Mouse (Mus musculus) fibroblast of lung, adult 2 months (primary cell): ENCODE data around the gene Fam107b.

Experiments
- DNase-seq: peaks from one replicate; pipeline ENCODE4 v3.0.0-alpha.2; 2011; ENCODE audit warnings: low read depth

The Fam107b gene

DNA sequence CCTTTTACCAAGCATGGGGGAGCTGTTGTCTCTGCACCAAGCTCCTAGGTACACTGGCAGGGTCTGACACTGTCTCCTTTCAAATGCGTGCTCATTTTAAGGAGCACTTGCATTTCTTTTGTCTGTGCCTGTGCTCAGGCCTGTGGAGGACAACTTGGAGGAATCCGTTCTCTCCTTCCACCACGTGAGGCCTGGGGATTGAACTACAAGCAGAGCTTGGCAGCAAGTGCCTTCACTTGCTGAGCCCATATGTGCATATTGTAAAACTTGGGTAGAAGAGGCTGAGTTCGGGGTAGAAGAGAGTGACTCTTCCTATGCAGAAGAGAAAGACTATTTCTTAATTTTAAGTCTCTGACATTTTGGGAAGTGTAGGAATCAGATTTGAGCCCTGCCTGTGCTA lies 202.8 kb downstream of the Fam107b start:
- DNase-seq, result no peak

DNA sequence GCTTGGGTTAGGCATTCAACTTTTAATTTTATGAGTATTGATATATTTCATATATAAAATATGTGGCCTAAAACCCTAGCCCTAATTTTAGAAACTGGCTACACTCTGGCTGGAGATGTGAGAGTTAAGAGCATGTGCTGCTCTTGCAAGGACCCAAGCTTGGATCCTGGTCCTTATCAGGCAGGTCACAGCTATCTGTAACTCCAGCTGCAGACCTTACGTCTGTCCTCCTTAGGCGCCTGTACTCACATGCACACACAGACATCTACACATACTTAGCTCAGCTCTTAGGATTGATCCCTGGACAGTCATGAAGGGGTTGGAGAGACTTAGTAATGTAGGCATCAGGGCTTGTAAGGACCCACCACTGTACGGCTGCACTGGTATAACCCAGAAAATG lies 205.3 kb downstream of the Fam107b start:
- DNase-seq, result no peak

DNA sequence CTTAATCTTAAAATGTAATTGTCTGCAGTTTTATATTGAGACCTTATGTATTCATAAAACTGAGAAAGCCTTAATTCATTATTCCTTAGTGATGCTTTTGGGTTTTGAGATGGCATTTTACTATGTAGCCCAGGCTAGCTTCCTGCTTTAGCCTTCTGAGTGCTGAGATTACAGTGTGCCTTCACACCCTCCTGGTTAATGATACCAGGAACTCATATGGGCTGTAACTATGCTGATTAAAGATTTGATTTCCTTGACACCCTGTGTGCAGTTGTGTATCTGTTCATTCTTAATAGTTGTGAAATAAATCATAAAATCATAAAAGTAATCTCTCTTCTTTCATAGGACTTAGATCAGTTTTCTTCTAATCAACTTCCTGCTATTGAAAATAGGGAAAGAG lies 205.8 kb downstream of the Fam107b start:
- DNase-seq, result no peak

DNA sequence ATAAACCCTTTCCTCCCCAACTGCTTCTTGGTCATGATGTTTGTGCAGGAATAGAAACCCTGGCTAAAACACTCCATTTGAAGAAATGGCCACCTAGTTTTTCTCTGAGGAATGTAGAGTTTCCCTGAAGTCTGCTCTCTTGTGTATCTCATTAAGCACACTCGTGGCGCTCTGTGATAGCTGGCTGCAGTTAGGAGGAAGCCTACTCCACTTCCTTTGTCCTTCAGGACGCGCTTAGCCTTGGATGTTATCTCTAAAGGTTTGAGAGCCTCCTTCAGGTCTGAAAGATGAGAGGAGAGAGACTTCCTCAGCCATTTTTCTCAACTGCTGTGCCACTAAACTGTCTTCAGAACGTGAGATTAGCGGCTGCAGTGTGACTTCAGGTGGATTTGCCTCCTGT lies 207.4 kb downstream of the Fam107b start:
- DNase-seq, result no peak

DNA sequence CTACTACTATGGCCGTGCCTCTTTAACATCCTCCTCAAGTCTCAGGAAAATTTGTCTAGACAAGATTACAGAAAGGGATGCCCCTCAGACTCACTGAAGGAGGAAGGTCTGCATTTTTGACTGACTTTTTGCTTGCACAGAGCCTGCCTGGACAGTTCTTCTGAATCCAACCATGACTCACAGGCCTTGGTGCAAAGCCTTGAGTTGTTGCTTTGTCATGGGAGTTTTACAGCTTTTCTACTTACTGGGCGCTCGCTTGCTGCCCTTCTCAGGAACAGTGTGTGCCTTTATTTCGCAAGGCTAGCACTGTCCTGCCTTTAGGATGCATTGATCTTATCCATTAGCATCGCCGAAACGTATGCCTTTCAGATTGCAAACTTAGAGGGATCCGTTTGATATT lies 215.3 kb downstream of the Fam107b start:
- DNase-seq, result no peak

DNA sequence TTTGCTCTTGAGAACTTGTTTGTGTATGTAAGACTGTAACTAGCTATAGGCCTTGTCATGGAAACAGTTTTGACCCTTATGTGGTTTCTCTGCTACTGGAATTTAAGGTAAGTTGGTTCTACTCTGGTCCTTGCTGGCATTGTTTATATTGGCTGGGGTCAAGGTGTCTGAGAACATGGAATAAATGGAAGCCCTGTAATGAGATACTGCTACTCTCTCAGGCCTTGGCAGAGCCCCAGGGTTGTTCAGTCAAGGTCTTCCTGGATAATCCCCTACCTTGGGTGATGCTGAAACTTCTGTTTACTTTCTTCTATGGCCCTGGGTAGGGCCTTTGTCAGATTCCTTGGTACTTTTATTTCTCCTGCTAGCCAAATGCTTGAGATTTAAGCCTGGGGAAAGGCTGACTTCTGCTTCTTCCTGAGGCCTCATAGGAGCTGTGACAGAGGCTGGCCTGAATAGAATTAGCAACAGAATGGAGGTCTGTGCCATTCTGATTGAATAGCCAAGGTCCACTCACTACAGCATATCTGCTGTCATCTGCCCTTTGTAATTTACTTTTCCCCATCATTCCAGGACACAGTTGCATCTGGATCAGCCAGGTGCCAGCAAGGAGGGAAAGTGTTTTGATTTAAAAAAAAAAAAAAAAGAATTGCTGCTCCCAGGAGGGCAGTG lies 217.6 kb downstream of the Fam107b start:
- DNase-seq, result no peak

DNA sequence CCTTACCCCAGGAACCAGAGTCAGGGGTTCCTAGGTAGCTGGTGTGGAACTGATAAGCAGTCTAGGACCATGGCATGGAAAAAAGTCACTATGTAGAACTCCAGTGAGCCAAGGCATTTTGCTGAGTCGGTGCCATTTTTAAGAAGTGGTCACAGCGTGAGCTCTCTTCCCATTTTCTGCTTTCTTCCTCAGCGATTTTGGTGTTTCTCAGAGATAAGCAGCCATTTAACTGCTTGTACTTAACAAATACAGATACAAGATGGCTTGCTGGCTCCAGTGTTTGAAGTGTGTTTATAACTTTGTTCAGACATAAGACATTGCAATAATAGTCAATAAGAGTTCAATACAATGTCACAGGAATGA lies 218.1 kb downstream of the Fam107b start:
- DNase-seq, result no peak

DNA sequence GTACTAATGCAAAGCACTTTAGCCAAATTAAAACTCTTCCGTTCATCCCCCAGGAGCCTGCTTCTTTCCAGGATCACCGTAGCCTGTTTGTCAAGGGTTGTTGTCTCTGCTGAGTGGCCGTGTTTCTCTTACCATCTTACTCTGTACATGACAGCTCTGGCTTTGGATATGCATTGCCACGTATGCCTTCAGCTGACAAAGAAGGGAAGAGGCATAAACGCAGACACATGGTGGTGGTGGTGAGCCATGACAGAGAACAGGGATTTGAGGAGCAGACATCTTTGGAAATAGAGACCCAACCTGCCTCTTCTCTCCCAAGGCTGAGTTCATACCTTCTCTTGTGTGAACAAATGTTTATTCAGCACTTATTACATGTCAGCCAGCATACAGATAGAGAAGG lies 226.3 kb downstream of the Fam107b start:
- DNase-seq, result no peak

DNA sequence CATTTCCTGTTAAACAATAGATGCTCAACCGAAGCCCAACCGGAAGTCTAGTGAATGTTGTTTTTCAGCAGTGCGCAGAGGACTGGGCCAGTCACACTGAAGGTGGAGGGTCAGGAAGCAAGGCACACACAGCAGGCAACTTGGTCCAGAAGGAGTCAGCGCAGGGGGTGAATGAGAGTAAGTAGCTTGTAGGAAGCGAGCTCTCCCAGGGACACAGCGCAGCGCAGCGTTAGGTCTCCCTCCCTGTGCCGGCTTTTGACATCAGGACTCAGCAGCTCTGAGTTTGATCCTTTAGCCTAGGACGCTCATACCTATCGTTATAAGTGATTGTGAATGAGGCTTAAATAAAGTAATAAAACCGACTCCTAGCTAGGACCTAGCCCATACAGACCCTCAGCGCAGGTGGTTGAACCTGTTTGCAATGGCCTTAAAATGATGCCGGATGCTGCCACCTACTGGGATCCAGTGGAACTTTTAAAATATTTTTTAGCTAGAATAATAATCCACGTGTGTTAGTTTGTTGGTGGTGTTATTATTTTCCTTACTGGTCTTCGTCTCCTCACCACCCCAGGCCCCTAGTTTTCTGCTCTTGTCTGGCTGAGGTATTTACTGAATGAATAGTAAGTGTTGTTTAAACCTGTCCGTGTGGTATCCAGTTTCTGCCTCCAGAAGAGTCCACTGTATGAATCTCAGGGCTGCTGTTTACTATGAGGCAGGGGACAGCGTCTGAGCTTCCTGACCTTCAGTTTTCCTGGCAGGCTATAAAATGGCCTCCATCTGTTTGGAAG lies 229.7 kb downstream of the Fam107b start:
- peak; percentile 27 for DNase-seq

DNA sequence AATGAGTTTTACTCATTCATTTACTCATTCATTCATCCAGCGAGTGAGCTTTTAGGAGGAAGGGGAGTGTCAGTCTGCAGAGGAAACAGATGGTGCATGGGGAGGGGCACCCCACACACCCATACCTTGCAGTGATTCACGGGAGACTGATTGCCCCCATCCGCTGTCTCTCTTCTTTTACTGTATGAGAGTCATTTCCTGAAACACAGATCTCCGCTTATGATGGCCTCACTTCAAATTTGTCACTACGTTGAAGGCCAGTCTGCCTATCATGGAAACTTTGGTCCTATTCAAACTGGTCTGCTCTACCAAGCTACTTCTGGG lies 230.2 kb downstream of the Fam107b start:
- no peak for DNase-seq

DNA sequence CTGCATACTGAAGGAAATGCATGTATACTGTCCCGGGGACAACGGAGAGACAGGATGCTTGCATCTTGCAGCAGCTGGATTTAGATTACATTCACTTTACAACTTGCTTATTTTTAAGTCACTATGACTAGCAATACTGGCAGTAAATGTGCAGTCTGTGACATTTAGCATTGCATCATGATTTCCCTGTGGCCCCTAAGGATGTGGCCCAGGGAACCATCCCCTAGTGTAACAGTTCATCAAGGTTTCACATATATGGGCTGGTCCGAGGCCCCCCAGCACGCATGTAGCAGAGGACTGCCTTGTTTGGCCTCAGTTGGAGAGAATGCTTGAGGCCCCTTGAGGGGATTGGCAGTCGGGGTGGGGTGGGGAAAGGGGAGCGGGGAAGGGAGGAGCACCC lies 235.5 kb downstream of the Fam107b start:
- no peak for DNase-seq

DNA sequence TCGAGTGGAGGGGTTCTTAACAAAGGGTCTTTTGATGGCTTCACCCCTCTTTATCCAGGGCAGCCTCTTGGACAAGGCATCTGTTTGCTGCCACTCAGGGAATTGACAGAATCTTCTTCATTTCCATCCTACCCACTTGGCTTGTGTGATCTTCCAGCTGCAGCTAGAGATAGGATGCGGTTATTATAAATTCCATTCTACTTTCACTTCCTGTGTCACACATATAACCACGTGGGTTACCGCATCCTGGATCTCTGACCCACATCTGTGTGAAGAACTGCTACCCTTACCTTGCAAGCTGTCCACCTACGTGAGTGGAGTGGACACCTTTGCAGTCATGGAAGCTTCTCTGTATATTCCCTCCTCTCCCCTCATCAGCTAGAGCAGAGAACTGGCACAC lies 240.0 kb downstream of the Fam107b start:
- no peak for DNase-seq

DNA sequence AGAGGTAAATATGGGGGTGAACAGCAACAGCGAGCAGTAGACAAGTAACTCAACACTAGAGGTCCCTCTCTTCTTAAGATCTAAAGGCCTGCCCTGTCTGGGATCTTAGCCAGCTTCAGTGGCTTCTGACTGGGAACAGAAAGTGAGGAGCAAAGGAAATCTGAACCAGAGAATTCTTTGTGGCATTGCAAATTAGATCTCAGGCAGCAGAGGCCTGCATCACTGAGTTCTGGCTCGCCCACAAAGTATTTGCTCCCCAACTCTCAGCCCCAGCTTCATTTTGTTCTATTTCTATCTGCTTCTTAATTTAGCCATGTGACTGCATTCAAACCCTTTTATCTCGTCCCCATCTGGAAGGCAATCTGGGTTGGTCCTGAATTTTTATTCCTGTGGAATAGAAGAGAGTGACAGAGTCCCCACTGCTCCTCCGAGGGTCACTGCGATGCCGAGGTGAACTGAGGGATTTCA lies 245.9 kb downstream of the Fam107b start:
- DNase-seq, result peak; percentile 51

DNA sequence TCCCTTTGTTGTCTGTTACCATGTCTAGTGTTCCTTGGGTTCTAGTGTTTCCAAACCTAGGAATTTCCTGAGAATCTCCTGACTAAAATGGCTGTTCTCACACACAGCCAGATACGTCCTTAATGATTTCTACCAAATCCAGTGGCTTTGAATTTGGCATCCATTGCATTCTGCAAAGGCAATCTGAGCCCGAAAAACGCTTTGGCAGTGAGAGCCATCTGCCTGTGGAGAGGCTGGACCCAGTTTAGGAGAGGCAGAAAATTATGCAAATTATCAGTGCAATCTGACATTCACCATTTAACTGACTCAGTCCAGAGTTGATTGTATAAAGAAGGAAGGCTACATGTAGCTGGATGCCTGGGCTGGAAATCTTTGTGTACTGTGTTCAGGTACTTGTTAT lies 247.3 kb downstream of the Fam107b start:
- DNase-seq, result no peak

DNA sequence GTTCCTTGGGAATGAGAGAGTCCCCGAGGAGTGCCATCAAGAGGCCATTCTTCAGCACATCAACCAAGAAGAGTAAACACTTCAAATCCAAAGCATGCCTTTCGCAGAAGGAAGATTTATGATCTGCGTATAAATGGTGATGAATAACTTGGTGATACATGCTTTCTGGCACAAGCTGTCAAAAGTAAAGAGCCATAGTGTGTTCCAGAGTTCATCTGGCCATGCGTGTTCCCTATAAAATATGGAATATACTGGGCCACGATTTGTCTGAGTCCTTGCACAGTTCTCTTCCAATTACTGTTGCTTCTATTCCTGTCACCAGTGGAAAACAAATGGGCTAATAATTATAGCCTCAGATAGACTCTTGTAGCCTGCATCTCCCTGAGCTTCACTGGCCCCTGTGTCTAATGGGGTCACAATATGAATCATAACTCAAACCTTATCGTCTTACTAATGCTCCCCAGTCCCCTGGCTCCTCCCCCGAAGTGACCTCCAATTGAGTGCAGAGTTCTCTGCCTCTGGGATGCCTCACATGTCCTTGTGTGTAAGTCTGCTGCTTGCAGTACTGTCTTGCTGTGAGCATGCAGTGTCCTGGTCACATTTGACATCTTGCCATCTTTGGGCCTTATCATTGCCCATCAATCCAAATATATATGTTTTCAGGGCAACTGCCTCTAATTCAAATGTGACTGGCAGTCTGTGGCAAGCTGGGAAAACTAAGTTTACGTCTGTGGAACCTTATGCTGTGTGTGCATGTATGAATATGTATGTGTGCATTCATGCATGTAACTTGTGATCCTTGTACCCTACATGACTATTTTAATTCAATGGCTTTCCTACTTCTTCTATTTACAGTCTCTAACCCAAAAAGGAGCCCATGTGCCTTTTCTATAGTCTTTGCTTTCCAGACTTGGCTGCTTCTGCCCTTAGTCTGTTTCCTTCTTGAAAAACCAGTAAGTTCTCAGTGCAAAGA lies 252.5 kb downstream of the Fam107b start:
- DNase-seq, result no peak
